Mouse (Mus musculus): ENCODE measurements around the gene Slco3a1. TPM values are rescaled to one million over a fixed set of nuclear protein-coding genes. Genes with fewer than 3 reads are reported as not detected.
A peak's percentile ranks its signal among the peaks of the same experiment; 100 is the strongest.

The Slco3a1 gene
- total RNA-seq (2021), result 10 to 100 TPM; 39.1 to 57.9 TPM

DNA sequence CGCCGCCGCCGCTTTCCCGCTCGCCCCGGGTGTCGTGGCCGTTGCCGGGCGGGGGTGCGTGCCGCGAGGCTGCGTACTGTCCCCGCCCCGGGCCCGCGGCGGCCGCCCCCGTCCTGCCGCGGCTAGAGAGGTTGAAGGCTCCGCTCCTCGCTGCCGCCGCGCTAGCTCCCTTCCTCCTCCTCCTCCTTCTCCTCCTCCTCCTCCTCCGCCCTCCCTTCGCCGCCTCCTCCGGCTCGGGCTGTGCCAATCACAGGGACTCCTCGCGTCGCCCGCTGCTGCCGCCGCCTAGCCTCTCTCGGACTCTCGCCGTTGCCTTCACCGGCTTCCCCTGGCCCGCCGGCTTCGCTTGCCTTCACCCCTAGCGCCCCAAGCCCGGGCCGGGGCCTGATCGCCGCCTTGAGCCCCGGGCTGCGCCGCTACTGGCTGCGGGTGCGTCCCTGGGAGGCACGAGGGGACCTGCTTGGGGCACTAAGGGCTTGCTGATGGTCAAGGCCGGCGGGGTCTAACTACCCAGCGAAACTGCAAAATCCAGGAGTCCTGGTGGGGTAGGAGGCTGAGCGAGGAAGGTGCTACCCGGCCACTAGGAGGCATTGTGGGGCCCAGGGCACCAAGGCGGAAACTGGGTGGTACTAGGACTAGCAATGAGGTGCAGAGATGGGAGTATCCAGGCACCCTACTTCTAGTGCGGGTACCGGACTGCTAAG, at the start of gene Slco3a1:
Gene Slco3a1, minus strand, starts transcription at position 173 of the 704 bp plus-strand sequence.
- intact Hi-C loops (cut with DNase I), result loop anchor here (2.0 to 5.0 kb wide), 3 partner anchors 132 to 556 kb away; no protein-coding TSS in a partner anchor
- peak; percentile 81 for DNase-seq (ENCODE audit: low spot score in 2 of 2)

DNA sequence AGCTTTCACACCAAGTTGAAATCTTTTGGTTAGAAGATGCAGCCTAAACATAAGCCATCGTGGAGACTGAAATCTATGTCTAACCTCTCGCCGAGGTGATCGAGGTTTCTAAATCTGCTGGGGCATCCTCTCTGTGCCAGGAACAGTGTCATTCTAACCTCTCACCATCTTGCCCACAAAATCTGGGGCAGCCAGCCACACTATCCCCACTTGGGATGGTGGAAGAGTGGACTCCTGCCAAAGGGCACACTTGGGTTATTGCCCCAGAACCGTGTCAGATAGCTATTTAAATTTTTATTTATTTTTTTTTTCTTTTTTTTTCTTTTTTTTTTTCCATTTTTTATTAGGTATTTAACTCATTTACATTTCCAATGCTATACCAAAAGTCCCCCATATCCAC, 46.4 kb upstream of the Slco3a1 start:
- no peak for DNase-seq (ENCODE audit: low spot score in 2 of 2)
- intact Hi-C loops (cut with DNase I), result no loop called here

DNA sequence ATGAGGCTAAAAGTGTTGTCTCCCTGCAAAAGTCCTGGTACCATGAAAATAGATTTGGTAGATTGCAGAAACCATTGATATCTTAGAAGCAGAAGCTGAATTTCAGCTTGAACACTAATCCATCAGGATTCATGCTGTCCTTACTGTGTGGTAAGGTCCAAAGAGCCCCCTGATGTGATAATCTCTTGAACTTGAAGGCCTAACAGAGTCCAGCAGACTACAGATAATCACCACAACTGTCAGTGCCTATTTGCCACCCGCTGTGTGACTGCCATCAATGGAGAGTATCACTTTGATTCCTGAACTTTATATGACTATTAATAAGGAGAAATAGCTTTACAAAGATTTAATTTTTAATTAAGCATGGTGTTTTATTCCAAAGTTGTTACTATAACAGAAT, 24.8 kb upstream of the Slco3a1 start:
- intact Hi-C loops (cut with DNase I), result no loop called here
- DNase-seq (ENCODE audit: low spot score in 2 of 2), result no peak

DNA sequence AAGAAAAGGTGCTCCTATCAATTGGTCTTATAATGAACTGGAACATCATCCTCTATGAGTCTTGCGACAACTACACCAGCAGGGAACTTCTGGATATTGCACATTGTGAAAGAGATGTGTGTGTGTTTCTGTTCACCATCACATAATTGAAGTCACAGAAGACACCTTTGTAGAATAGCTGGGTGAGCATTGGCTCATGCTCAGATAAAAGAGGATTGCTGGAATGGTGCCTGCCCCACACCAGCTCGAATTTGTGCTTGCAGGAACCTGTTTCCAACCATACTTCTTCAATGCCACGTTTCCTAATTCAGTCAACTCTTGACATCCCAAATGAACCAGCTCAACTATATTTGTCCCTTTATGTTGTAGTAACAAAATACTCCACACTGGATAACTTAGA, 21.1 kb upstream of the Slco3a1 start:
- DNase-seq (ENCODE audit: low spot score in 2 of 2), result no peak
- intact Hi-C loops (cut with DNase I), result no loop called here

DNA sequence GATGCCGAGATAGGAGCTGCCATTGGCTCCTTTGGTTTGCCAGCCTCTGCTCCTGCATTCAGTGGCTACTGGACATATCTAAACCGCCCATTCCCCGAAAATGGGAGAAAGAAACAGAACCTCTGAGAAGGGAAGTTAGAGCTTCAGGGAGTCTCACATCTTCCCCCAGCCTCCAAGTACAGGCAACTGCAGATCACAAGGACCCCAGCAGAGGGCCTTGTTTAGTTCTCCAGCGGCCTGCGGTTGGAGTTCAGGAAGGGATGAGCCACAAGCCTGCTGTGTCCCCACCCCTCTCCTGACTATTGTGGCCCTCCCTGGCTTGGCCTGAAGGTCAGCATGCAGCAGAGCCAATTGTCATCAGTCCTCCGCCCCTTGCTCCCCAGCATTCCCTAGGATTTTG, 836 bp upstream of the Slco3a1 start:
- peak; percentile 64 to 66 for DNase-seq (ENCODE audit: low spot score in 2 of 2)
- intact Hi-C loops (cut with DNase I), result loop anchor here (2.0 kb wide), 1 partner anchor 555 kb away; no protein-coding TSS in a partner anchor

DNA sequence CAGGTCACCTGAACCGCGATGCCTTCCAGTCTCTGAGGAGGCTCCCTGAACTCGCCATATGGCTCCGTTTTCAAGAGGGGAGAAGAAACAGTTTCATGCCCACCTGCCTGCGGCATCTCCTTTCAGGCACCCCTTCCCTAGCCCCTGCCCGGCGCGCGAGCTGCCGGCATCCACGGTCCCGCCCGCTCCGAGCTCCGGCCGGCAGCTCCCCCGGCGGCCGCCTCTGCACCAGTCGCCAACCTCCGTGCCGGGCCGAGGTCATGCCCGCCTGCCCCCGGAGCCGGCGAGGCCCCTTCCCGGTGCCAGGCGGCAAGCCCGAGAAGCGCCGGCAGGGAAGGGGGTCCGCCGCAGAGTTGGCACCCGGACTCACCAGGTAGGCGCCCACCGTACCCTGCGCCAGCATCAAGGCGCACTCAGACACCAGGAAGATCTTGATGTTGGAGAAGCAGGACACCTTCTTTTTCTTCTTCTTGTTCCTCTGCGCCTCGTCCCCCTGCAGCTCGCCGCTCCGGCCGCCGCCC, 479 bp downstream of the Slco3a1 start:
- DNase-seq (ENCODE audit: low spot score in 2 of 2), result peak; percentile 61 to 70
- intact Hi-C loops (cut with DNase I), result loop anchor here (2.0 to 5.0 kb wide), 3 partner anchors 132 to 557 kb away; no protein-coding TSS in a partner anchor

DNA sequence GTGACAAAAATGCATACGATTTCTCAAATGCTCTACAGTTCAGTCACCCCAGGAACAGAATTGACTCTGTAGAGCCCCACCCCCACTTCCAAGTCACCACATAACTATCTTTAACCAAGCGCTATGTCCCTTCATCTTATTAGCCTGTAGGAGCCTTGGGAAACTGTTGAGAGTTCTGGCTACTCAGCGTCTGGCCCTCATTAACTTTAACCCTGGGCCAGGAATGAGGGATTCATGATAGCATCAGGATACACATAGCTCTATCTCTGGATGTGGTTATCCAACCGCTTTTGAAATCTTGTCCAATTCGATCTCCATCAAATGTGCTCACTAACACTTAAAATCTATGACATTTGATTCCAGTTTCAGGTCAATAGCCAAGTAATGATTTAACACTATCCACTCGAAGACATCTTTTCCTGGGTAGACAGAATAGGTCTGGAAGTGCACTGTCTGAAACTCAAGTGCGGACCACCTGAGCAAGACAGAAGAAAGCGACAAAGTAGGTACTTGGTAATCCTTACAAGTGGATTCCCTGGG, 1.4 kb downstream of the Slco3a1 start:
- DNase-seq (ENCODE audit: low spot score in 2 of 2), result no peak
- intact Hi-C loops (cut with DNase I), result loop anchor here (5.0 kb wide), 2 partner anchors 131 to 186 kb away; no protein-coding TSS in a partner anchor

DNA sequence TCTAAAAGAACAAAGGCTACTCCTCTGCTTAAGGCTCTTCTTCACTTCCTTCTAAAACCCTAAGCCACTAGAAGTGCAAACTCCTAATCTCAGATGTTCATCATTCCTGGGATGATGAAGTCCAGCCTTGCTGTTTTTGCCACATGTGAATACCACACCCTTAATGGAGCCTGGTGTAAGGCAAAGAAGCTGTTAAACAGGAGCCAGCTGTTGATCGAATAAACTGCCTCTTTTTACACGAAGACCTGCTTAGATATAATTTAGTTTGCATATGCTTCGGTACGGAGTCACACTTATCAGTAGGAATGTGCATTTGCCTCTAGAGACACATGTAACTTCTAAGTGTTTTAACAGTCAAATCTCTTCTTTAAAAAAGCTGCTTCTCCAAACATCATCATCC, 2.0 kb downstream of the Slco3a1 start:
- DNase-seq (ENCODE audit: low spot score in 2 of 2), result no peak
- intact Hi-C loops (cut with DNase I), result loop anchor here (5.0 kb wide), 2 partner anchors 130 to 185 kb away; no protein-coding TSS in a partner anchor

DNA sequence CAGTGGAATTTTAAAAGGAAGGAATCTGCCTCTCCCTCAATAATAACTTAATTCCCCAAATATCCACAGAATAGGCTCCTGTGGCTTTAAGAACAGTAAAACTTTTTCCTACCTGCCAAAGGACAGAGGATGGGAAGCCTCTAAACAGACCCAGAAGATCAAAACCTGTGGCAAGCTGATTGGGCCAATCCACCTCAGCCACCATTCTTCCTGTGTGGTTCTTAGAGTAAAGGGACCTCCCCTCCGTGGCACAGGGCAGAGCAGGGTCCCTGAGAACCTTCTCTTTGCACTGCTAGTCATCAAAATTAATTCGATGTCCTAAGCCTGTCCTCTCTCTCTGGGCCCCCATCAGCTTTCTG, 2.6 kb downstream of the Slco3a1 start:
- intact Hi-C loops (cut with DNase I), result loop anchor here (5.0 kb wide), 2 partner anchors 130 to 185 kb away; no protein-coding TSS in a partner anchor
- no peak for DNase-seq (ENCODE audit: low spot score in 2 of 2)

DNA sequence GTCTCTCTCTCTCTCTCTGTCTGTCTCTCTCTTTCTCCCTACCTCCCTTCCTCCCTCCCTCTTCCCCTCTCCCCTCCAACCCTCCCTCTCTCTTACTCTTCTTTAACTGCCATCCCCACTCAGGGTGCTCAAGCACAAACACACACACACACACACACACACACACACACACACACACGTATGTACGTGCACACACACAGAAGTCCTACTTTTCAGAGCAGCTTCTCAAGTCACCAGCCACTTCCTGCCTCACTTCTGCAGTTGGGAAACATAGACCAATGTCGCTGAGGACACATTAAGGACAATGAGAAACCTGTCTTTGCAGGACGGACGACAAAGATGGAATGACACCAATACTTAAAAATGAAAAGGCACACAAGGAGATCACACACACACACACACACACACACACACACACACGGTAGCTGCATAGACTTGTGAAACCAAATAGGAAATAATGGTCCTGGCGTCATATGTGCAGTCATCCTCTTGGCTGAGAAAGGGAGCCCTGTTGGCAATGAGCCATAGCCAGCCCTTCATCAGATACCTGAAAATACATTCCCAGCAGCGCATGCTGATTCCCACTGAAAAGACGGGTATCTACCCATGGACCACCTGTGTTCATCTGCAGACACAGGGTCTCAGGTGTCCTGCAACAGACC, 3.1 kb downstream of the Slco3a1 start:
- no peak for DNase-seq (ENCODE audit: low spot score in 2 of 2)
- intact Hi-C loops (cut with DNase I), result loop anchor here (5.0 kb wide), 2 partner anchors 129 to 184 kb away; no protein-coding TSS in a partner anchor

DNA sequence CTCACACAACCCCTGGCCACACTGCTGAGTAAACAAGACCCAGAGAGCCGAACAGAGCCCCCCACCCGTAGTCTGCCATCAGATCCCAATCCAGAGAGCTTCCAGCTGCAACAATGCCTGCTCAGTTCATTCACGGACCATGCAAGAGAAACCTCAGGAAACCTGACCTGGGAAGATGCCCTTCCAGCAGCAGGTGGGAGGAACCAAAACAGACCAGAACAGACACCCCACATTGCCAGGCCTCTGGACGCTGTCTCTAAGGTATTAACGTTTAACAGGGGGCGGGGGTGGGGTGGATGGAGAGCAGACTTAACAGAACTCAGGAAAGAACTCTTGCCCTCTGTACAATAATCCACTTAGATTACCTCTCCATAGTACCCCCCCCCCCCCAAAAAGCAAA, 4.9 kb downstream of the Slco3a1 start:
- intact Hi-C loops (cut with DNase I), result loop anchor here (5.0 kb wide), 2 partner anchors 127 to 182 kb away; no protein-coding TSS in a partner anchor
- no peak for DNase-seq (ENCODE audit: low spot score in 2 of 2)

DNA sequence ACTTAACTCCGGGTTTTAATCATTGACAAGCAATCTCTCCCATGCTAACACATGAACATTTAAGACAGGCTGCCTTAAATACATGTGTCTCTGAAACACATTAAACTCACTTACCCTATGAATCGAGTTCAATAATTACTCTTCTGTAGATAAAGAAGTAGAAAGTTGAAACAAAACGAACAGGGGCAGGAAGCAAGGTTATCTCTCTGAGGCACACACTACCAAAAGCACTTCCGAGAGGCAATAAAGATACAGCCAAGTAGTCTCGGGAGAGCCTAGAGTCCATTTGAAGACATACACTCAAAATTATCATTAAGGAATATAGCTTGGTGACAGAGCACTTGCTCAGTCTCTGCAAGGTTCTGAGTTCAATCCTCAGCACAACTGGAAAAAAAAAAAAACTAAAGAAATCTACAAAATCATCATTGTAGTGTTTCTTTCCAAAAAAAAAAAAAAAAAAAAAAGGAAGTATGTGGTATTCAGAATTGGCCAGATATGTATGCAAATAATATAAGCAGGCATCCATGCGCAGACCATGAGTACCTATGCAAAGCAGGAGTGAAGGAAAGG, 5.5 kb downstream of the Slco3a1 start:
- no peak for DNase-seq (ENCODE audit: low spot score in 2 of 2)
- intact Hi-C loops (cut with DNase I), result no loop called here

DNA sequence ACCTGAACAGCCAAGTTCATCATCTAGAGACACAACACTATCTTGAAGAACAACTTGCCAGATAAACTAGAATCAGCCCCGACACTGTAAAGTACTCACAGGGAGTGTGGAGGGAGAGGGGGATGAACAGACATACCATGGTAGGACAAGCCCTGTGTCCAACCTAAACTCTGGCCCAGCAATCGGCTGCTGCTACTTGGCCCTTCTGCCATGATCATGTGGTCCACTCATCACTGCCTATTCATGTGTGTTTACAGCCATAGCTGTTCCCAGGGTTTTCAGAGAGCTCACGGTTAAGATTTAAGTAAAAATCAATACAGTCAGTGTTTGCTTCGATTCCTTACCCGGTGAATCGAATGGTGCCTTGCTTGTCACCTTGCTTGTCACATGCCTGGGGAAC, 7.9 kb downstream of the Slco3a1 start:
- intact Hi-C loops (cut with DNase I), result no loop called here
- no peak for DNase-seq (ENCODE audit: low spot score in 2 of 2)

DNA sequence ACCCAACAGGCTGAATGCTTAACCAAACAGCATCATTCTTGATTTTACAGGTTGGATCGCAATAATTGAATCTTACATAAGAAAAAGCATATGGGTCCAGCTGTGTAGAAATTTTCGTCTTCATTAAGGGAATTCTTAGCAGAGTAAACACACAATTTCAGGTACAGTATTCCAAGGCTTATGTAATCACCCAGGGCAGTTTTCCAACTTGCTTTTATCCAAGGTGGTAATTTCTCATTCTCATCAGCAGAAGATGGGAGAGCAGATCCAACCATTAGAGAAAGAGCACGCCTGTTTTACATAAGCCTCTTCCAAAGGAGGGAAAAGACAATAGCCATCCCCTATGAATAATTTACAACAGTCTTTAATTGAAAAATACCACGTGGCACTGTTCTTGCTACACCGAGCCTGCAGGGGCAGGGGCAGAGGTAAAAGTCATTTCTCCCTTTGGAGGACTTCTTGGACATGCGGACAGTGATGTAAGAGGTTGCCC, 9.0 kb downstream of the Slco3a1 start:
- intact Hi-C loops (cut with DNase I), result no loop called here

DNA sequence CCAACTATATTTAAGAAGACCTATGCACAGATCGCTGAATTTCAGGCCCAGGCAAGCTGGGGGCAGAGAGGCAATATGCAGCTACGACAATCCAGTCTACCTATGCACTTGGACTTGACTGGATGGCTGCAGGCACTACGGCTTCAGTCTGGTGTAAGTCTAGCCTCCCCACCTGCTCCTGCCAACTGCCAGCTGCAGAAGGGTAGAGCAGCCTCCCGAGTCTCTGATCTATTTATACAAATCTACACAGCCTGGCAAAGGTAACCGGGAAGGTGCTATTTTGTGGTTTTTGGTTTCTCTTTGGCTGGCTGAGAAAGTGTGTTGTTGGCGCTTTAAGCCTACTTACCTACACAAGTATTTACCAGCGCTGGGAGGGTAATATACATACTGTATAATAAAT, 10.3 kb downstream of the Slco3a1 start:
- intact Hi-C loops (cut with DNase I), result no loop called here
- DNase-seq (ENCODE audit: low spot score in 2 of 2), result no peak

More for the DNA sequence above, 9.0 kb downstream of the Slco3a1 start:
- no peak for DNase-seq (ENCODE audit: low spot score in 2 of 2)

DNA sequence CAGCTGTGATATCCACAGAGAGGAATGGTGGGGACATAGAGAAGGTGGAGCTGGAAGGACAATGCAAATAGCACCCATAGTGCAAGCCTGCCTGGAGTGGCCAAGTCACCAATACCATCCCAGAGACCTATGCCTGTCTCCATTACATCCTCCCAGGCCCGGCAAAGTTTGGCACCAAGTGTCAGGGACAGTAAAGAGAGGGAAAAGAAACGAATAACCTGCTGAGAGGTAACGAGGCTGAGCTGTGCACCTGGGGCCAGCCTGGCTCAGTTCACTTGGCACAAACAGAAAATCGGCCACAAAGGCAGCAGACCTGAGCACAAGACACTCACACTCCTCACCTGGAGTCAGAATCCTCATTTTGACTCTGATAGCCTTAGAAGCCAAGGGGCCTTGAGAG, 12.6 kb downstream of the Slco3a1 start:
- no peak for DNase-seq (ENCODE audit: low spot score in 2 of 2)
- intact Hi-C loops (cut with DNase I), result no loop called here

DNA sequence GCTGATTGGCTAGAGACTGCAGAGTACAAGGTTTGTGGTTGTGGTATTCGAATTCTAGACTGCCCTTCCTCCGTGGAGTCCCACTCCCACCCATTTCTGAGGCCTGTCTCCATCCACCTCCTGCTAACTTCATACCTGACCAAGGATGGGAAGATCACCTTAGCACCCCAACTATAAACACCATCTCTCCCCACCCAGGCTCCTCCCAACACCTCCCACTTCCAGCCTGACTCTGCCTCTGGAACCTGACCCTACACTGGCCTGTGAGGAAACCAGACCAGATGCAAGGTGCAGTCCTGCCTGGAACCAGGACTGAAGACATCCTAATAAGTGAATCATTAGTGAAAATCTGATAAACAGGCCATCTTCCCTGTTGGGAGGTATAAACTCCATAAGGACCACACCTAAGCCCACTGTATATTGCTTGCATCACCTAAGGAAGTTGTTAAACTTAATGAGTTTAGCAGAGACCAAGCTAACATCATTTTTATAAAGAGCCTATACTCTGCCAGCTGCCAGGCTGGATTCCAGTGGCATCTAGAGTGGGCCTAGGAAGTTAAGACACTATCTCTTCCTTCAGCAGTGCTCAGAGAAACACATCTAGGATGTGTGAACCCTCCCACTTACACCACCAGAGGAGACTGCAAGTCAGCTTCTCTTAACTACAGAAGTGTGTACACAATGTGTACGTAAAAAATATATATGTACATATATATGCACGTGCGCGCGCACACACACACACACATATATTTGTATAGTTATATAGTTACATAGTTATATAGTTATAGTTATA, 13.5 kb downstream of the Slco3a1 start:
- intact Hi-C loops (cut with DNase I), result no loop called here
- DNase-seq (ENCODE audit: low spot score in 2 of 2), result no peak

DNA sequence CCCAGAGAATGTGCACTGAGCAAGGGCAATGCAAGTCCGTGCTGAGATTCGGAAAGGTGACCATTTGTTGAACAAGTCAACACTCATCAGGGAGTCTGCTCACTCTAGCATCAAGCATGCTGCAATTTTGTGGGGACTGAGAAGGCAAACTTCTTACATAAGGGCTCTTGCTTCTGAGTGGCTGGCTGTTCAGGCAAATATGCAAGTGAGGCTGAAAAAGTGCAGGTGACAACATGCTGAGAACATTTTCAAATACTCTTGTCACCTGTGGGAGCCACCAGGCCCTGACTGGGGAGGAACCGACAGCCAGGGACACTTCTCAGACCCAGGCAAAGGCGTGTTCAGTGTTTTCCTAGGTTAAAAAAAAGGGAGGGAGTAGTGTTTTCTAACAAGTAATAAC, 18.4 kb downstream of the Slco3a1 start:
- intact Hi-C loops (cut with DNase I), result no loop called here
- DNase-seq (ENCODE audit: low spot score in 2 of 2), result no peak

DNA sequence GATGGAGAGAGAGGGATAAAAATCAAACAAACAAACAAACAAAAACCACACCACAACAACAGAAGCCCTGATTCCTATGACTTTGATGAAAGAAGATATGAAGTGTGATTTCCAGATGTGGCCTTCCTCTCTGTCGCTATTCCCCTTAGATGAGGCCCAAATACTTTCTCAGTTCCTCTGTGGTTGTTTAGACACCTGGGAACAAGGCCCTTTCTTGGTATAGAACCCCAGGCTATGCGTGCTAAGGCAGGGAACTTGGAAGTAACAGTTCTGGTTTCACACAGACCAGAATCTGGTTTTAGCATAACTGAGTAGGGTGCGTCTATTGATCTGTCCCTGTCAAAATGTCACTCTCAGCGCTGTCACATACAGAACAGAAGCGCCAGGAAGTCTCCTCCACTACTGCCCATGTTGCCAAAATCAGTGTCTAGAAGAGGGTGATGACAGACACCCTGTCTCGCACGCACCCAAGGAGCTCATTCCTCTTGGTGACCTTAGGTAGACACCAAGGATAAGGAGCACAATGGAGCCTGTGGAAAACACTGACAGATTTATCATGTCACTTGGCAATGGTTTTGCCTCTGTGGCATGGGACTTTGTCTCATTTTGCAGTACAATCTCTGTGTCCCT, 23.0 kb downstream of the Slco3a1 start:
- intact Hi-C loops (cut with DNase I), result no loop called here
- no peak for DNase-seq (ENCODE audit: low spot score in 2 of 2)
